Mouse (Mus musculus) stomach, postnatal 0 days (tissue): ENCODE results near the gene Gm5737. TPM values are rescaled to one million over a fixed set of nuclear protein-coding genes. Genes with fewer than 3 reads are reported as not detected.

Source experiments
- ATAC-seq: fragments of 200-750 bp; cut with Nextera tagmentation; 2 replicates; pipeline ENCODE4 v1.8.0; 2017; ENCODE audit not compliant: low FRiP score, low TSS enrichment
- DNase-seq: peaks from one replicate; pipeline ENCODE4 v3.0.0-alpha.2; 2016; ENCODE audit warnings: low spot score
- H3K27ac ChIP-seq: fragments of 300-500 bp; sonication (generic); replicated peaks from 2 replicates; pipeline ENCODE4 v1.5.1; 2014; ENCODE audit warnings: mild to moderate bottlenecking, control low read depth
- H3K27me3 ChIP-seq: fragments of 300-500 bp; sonication (generic); 2 replicates; pipeline ENCODE4 v1.6.1; 2014; ENCODE audit warnings: low read length; ENCODE audit not compliant: control insufficient read depth, insufficient read depth
- H3K36me3 ChIP-seq: fragments of 300-500 bp; sonication (generic); 2 replicates; pipeline ENCODE4 v1.6.1; 2014; ENCODE audit warnings: low read length, mixed read lengths; ENCODE audit not compliant: control insufficient read depth, insufficient read depth
- H3K4me1 ChIP-seq: fragments of 300-500 bp; sonication (generic); replicated peaks from 2 replicates; pipeline ENCODE4 v1.6.1; 2014; ENCODE audit warnings: antibody characterized with exemption; ENCODE audit not compliant: control insufficient read depth, insufficient read depth
- H3K4me2 ChIP-seq: fragments of 300-500 bp; sonication (generic); replicated peaks from 2 replicates; pipeline ENCODE4 v1.6.1; 2014; ENCODE audit warnings: low read depth, mild to moderate bottlenecking, control low read depth, moderate library complexity
- H3K4me3 ChIP-seq: fragments of 300-500 bp; sonication (generic); 2 replicates; pipeline ENCODE4 v1.5.1; 2014; ENCODE audit warnings: low read depth, low read length, control low read depth
- H3K9ac ChIP-seq: fragments of 300-500 bp; sonication (generic); 2 replicates; pipeline ENCODE4 v1.6.1; 2014; ENCODE audit warnings: mild to moderate bottlenecking, low read length, control low read depth, mixed read lengths
- H3K9me3 ChIP-seq: fragments of 300-500 bp; sonication (generic); 2 replicates; pipeline ENCODE4 v1.6.1; 2016; ENCODE audit warnings: low read length; ENCODE audit not compliant: control insufficient read depth
- CTCF ChIP-seq: IDR thresholded peaks from 2 replicates; pipeline ENCODE4 v1.5.1; 2016; ENCODE audit warnings: antibody characterized with exemption, low read depth, mild to moderate bottlenecking, moderate library complexity
- EP300 ChIP-seq: optimal IDR thresholded peaks from 2 replicates; pipeline ENCODE3; 2016; ENCODE audit warnings: antibody characterized with exemption
- WGBS: fragments of 180-500 bp; shearing (Covaris S2); extraction: QIAGEN DNeasy Blood & Tissue Kit; methylation state at CpG from one replicate; pipeline ENCODE4 v1.1.7; 2014; 5-methylcytosine and 5-hydroxymethylcytosine counted together
- polyA plus RNA-seq: library from polyadenylated mRNA; unstranded; fragments of >200 nt; fragmentation: Nextera tagmentation; extraction: Ambion mirVana; gene quantifications from 2 replicates; pipeline ENCODE4 v1.2.1, GENCODE M21; 2015

Gm5737 gene
- polyA plus RNA-seq, 1 experiment from 2014 or later: not detected

DNA sequence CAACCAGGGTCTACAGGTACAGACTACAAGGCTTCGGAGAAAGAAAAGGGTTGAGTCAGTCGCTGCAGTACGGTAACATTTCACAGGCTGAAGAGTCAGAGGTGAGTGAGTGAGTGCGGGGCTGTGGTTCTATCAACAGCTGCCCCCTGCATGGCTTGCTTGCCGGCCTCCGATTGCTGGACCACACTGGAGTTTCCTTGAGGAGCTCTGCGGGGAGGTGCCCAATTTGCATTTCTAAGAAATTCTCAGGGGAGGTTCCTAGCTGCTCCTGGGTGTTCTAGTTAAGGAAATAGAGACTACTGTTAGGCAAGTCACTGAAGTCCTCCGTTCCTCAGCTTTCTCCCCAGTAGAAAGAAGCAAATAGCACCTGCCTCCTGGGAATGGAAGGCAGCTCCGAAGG lies 32.5 kb downstream of the Gm5737 start:
- no peaks in the 10 kb centered on the region; the same call in 1 of the 2 replicates for H3K4me1 ChIP-seq
- peak overlapping the region; percentile 79 for H3K4me2 ChIP-seq
- 30% methylated on average over 9 of the region's 9 CpGs for WGBS
- H3K9ac ChIP-seq: peak overlapping the region; percentile 95
- ATAC-seq (no peak), DNase-seq (peak; percentile 50)
- H3K27me3 ChIP-seq: no peaks in the 10 kb centered on the region
- peak overlapping the region; percentile 82 for H3K4me3 ChIP-seq
- TF ChIP-seq CTCF (no peak), EP300 (no peak)
- H3K9me3 ChIP-seq: no peaks in the 10 kb centered on the region
- H3K27ac ChIP-seq: peak overlapping the region; percentile 99; the same call in 1 of the 2 replicates
- 0 out of 2 replicates have a peak, but pooled peaks cover 2% of the 10 kb centered on the region for H3K36me3 ChIP-seq

DNA sequence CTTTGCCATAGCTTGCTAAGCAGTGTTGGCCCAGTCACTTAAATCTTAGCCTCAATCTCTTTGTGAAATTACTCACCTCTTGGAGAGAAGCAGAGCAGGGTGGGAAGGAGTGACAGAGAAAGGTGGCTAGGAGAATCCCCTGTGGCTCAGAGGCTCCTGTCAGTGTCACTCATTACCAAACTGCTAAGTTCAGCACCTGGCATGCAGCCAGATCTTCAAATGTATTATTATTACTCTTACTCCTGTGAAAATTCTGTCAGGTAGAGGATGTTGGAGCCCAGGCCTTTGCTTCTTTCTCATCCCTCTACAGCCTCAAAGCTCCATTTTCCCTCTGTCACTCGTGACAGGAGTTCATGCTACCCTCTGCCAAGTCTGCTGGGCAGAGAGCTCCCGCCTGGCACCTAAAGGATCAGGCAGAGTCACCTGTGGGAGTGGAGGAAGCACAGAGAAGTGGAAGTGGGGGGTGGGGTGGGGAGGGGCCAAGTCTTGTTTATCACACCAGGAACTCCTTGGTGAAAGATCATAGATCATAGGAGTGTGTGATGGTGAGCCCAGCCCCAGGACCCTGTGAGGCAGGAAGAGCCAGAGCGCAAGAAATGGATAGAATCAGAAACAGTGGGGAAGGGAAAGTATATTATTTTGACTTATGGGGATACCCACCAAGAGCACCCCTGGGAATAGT lies 36.8 kb downstream of the Gm5737 start:
- H3K27me3 ChIP-seq: no peaks in the 10 kb centered on the region
- DNase-seq: peak; percentile 59
- peak; percentile 49; the same call in 1 of the 2 replicates for ATAC-seq
- no peak overlapping the region for H3K9ac ChIP-seq
- no peak overlapping the region for H3K27ac ChIP-seq
- H3K9me3 ChIP-seq: no peaks in the 10 kb centered on the region
- H3K4me3 ChIP-seq: no peak overlapping the region
- H3K36me3 ChIP-seq: 0 out of 2 replicates have a peak, but pooled peaks cover 2% of the 10 kb centered on the region
- H3K4me1 ChIP-seq: peaks cover 7% of the 10 kb centered on the region; the same call in 1 of the 2 replicates
- no peak for TF ChIP-seq EP300
- no peak for TF ChIP-seq CTCF
- 69% methylated on average over 3 of the region's 3 CpGs for WGBS
- H3K4me2 ChIP-seq: no peak overlapping the region

DNA sequence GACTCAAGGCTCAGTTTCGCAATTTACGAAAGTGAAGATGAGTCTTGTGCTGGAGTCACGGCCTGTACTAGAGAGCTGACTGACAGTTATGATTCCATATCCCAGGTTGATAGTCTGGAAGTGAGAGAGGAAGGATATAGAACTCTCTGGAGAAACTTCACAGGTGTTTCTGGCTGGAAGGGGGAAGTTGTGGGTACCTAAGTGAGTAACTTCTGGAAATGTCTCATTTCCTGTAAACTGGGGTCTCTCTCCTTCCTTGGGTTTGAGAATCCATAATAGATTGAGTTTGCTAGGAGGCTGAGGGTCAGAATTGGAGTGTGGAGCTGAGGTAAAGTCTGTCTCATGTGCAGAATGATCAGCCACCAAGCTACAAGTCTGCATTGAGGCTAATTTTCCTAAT lies 38.0 kb downstream of the Gm5737 start:
- H3K9ac ChIP-seq: no peak overlapping the region
- 0 out of 2 replicates have a peak, but pooled peaks cover 2% of the 10 kb centered on the region for H3K36me3 ChIP-seq
- no peak for DNase-seq
- no peaks in the 10 kb centered on the region for H3K9me3 ChIP-seq
- H3K4me3 ChIP-seq: no peak overlapping the region
- no peak for ATAC-seq
- H3K27me3 ChIP-seq: no peaks in the 10 kb centered on the region
- no peak for TF ChIP-seq CTCF
- TF ChIP-seq EP300: no peak
- H3K4me1 ChIP-seq: peaks cover 7% of the 10 kb centered on the region; the same call in 1 of the 2 replicates
- 88% methylated on average over 3 of the region's 3 CpGs for WGBS
- no peak overlapping the region for H3K27ac ChIP-seq
- H3K4me2 ChIP-seq: no peak overlapping the region

DNA sequence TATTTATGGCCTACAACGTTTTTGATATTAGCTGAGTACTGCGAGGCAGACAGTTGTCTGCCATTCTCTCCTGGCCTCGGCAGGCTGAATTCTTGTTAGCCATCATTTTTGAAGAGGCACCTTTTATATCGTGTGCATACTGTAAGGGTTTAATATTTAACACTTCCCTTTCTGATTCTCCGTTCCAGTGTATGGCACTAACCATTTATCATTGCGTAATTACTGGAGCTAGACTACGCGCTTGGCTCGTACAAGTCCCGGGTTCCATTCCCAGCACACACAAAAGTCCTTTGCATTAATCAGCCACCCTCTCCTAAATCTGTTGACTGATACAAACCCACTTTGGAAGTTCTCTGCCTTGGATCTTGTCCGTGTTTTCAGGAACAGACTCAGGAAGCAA lies 47.7 kb downstream of the Gm5737 start:
- H3K4me1 ChIP-seq: peaks cover 10% of the 10 kb centered on the region
- H3K27ac ChIP-seq: no peak overlapping the region
- H3K4me2 ChIP-seq: no peak overlapping the region
- TF ChIP-seq EP300 (no peak), CTCF (no peak)
- H3K9me3 ChIP-seq: no peaks in the 10 kb centered on the region
- no peaks in the 10 kb centered on the region for H3K27me3 ChIP-seq
- DNase-seq (no peak), ATAC-seq (no peak)
- H3K36me3 ChIP-seq: peaks cover 7% of the 10 kb centered on the region; the same call in 1 of the 2 replicates
- WGBS: 63% methylated on average over 11 of the region's 11 CpGs
- H3K9ac ChIP-seq: no peak overlapping the region
- no peak overlapping the region for H3K4me3 ChIP-seq

DNA sequence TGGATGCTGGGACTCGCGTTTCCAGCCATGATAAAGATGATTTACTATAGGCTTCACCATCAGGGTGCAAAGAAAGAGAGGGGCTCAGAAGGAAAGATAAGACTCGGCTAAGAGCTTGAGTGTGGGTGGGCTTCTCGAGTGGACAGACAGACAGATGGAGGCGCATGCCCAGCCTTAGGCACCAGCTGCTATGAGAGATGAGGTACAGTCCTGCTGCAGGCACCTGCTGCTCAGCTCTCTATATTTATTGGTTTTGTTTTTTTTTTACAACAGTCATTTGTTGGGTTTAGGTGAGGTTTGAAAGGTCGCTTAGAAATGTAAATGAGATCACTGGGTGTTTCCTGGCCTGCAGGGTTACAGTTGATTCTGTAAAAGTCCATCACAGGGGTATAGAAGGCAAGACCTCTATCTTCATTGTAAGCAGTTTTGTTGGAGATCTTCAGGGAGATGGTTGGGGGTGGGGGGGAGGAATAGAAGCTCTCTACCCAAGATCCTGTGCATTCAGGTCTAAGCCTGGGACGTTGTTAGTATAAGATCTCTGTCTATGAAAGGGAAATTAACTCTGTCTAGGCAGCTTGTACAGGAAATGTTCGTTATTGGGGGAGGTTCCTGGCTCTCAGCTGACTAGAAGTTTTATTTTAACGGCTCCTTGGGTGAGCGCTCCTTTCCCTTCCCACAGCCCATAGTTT lies 48.8 kb downstream of the Gm5737 start:
- H3K4me1 ChIP-seq: peaks cover 11% of the 10 kb centered on the region
- ATAC-seq (no peak), DNase-seq (no peak)
- no peak overlapping the region for H3K4me2 ChIP-seq
- 46% methylated on average over 10 of the region's 10 CpGs for WGBS
- H3K9me3 ChIP-seq: no peaks in the 10 kb centered on the region
- TF ChIP-seq EP300 (no peak), CTCF (no peak)
- H3K9ac ChIP-seq: no peak overlapping the region
- H3K4me3 ChIP-seq: no peak overlapping the region
- no peaks in the 10 kb centered on the region for H3K27me3 ChIP-seq
- H3K27ac ChIP-seq: no peak overlapping the region
- peaks cover 7% of the 10 kb centered on the region; the same call in 1 of the 2 replicates for H3K36me3 ChIP-seq

DNA sequence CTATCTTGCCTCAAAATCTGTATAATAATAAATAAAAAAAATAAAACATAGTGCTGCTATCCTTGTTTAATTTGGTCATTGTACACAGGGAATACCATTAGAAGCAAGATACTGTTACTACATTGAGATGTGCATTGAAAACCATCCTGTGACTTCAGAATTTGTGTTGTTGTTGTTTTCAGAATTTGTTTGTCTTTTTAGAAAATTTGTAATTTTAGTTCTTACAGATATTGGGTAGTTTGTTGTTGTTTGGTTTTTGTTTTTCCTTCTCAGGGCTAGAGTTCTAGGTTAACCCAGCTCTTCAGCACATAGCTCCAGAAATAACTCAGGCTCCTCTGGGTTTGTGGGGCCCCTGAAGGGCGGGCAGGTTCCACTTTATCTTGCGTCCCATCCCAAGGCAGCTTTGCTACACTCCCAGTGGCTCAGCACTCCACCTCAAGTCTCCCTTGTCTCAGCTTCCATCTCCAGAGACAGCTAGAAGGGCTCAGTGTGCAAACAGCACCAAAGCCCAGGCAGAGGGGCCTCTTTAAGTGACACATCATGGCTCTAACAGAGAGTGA lies 49.4 kb downstream of the Gm5737 start:
- whole genome bisulfite sequencing: 44% methylated on average over 2 of the region's 2 CpGs
- H3K36me3 ChIP-seq: peaks cover 7% of the 10 kb centered on the region; the same call in 1 of the 2 replicates
- ATAC-seq (no peak), DNase-seq (no peak)
- peaks cover 11% of the 10 kb centered on the region for H3K4me1 ChIP-seq
- no peak overlapping the region for H3K27ac ChIP-seq
- no peak overlapping the region for H3K4me3 ChIP-seq
- no peak for TF ChIP-seq CTCF
- no peak for TF ChIP-seq EP300
- no peaks in the 10 kb centered on the region for H3K9me3 ChIP-seq
- no peaks in the 10 kb centered on the region for H3K27me3 ChIP-seq
- H3K9ac ChIP-seq: no peak overlapping the region
- H3K4me2 ChIP-seq: no peak overlapping the region
